Mouse (Mus musculus): ENCODE measurements at regions not wholly inside any gene's neighbourhood (a gene's known extent, or its start where the extent isn't known, plus 50 kb on each side); places are given as distances from the start of the nearest gene placed in this dataset.

- Histone ChIP-seq H3K4me3 (ENCODE audit: insufficient read depth in 1 of 2, low read depth in 2 of 2, low read length in 2 of 2) (no peak overlapping the region), H3K9ac (replicated peaks) (no peak overlapping the region), H3K36me3 (replicated peaks; ENCODE audit: control insufficient read depth, insufficient read depth, low read depth) (no peaks in the 10 kb centered on the region), H3K27ac (no peak overlapping the region), H3K9me3 (ENCODE audit: control insufficient read depth, low read length) (no peaks in the 10 kb centered on the region), H3K4me1 (replicated peaks; ENCODE audit: control insufficient read depth in 2 of 2, insufficient read depth in 2 of 2, low read length in 1 of 2) (no peaks in the 10 kb centered on the region; a peak in 1 of 4 replicates), H3K4me2 (ENCODE audit: low read depth) (no peak overlapping the region), H3K27me3 (ENCODE audit: control insufficient read depth, insufficient read depth, low read length) (no peaks in the 10 kb centered on the region)
- ATAC-seq (ENCODE audit: insufficient read depth) (no peak), DNase-seq (ENCODE audit: low read depth in 3 of 3, low spot score in 3 of 3) (no peak)
- TF ChIP-seq EP300 (IDR thresholded peaks at IDR 0.05; ENCODE audit: low read depth), result no peak
- TF ChIP-seq CTCF (IDR thresholded peaks at IDR 0.05; ENCODE audit: low read depth), result no peak
- 76% methylated on average over 2 of the region's 2 CpGs for WGBS (ENCODE audit: insufficient replicate concordance)
These were observed 114.3 kb upstream of the Spred1 start for GRCm38 (mm10) chr2:117006846-117007245.

- TF ChIP-seq EP300 (IDR thresholded peaks at IDR 0.05; ENCODE audit: low read depth), result no peak
- no peak for TF ChIP-seq CTCF (IDR thresholded peaks at IDR 0.05; ENCODE audit: low read depth)
- ATAC-seq (ENCODE audit: insufficient read depth), result no peak
- Histone ChIP-seq H3K27ac (no peak overlapping the region), H3K4me1 (replicated peaks; ENCODE audit: control insufficient read depth in 2 of 2, insufficient read depth in 2 of 2, low read length in 1 of 2) (no peaks in the 10 kb centered on the region; a peak in 1 of 4 replicates), H3K9me3 (ENCODE audit: control insufficient read depth, low read length) (no peaks in the 10 kb centered on the region), H3K4me2 (ENCODE audit: low read depth) (no peak overlapping the region), H3K27me3 (ENCODE audit: control insufficient read depth, insufficient read depth, low read length) (no peaks in the 10 kb centered on the region), H3K36me3 (replicated peaks; ENCODE audit: control insufficient read depth, insufficient read depth, low read depth) (no peaks in the 10 kb centered on the region), H3K4me3 (ENCODE audit: insufficient read depth in 1 of 2, low read depth in 2 of 2, low read length in 2 of 2) (no peak overlapping the region), H3K9ac (replicated peaks) (no peak overlapping the region)
- DNase-seq (ENCODE audit: low read depth in 3 of 3, low spot score in 3 of 3), result no peak
These were observed 112.3 kb upstream of the Spred1 start for GRCm38 (mm10) chr2:117008922-117009321.

- Histone ChIP-seq H3K9ac (replicated peaks) (no peak overlapping the region), H3K36me3 (replicated peaks; ENCODE audit: control insufficient read depth, insufficient read depth, low read depth) (no peaks in the 10 kb centered on the region), H3K4me1 (replicated peaks; ENCODE audit: control insufficient read depth in 2 of 2, insufficient read depth in 2 of 2, low read length in 1 of 2) (no peaks in the 10 kb centered on the region; a peak in 1 of 4 replicates), H3K9me3 (ENCODE audit: control insufficient read depth, low read length) (no peaks in the 10 kb centered on the region), H3K4me3 (ENCODE audit: insufficient read depth in 1 of 2, low read depth in 2 of 2, low read length in 2 of 2) (no peak overlapping the region), H3K27me3 (ENCODE audit: control insufficient read depth, insufficient read depth, low read length) (no peaks in the 10 kb centered on the region), H3K4me2 (ENCODE audit: low read depth) (no peak overlapping the region), H3K27ac (no peak overlapping the region)
- no peak for ATAC-seq (ENCODE audit: insufficient read depth)
- no peak for TF ChIP-seq CTCF (IDR thresholded peaks at IDR 0.05; ENCODE audit: low read depth)
- no peak for DNase-seq (ENCODE audit: low read depth in 3 of 3, low spot score in 3 of 3)
- 54% methylated on average over 6 of the region's 6 CpGs for WGBS (ENCODE audit: insufficient replicate concordance)
These were observed 111.2 kb upstream of the Spred1 start for GRCm38 (mm10) chr2:117010001-117010400.

GRCm38 (mm10) chr2:117010942-117011341, 110.2 kb upstream of the Spred1 start:
- H3K4me1 ChIP-seq (replicated peaks; ENCODE audit: control insufficient read depth in 2 of 2, insufficient read depth in 2 of 2, low read length in 1 of 2), result no peaks in the 10 kb centered on the region; a peak in 1 of 4 replicates
- DNase-seq (ENCODE audit: low read depth in 3 of 3, low spot score in 3 of 3), result no peak
- H3K27ac ChIP-seq, result no peak overlapping the region
- no peaks in the 10 kb centered on the region for H3K9me3 ChIP-seq (ENCODE audit: control insufficient read depth, low read length)
- no peak for ATAC-seq (ENCODE audit: insufficient read depth)
- TF ChIP-seq CTCF (IDR thresholded peaks at IDR 0.05; ENCODE audit: low read depth), result no peak
- no peak for TF ChIP-seq EP300 (IDR thresholded peaks at IDR 0.05; ENCODE audit: low read depth)
- H3K36me3 ChIP-seq (replicated peaks; ENCODE audit: control insufficient read depth, insufficient read depth, low read depth), result no peaks in the 10 kb centered on the region
- no peak overlapping the region for H3K9ac ChIP-seq (replicated peaks)
- no peaks in the 10 kb centered on the region for H3K27me3 ChIP-seq (ENCODE audit: control insufficient read depth, insufficient read depth, low read length)
- no peak overlapping the region for H3K4me2 ChIP-seq (ENCODE audit: low read depth)
- no peak overlapping the region for H3K4me3 ChIP-seq (ENCODE audit: insufficient read depth in 1 of 2, low read depth in 2 of 2, low read length in 2 of 2)

- Histone ChIP-seq H3K4me3 (ENCODE audit: insufficient read depth in 1 of 2, low read depth in 2 of 2, low read length in 2 of 2) (no peak overlapping the region), H3K36me3 (replicated peaks; ENCODE audit: control insufficient read depth, insufficient read depth, low read depth) (no peaks in the 10 kb centered on the region), H3K9ac (replicated peaks) (no peak overlapping the region), H3K27ac (no peak overlapping the region), H3K4me1 (replicated peaks; ENCODE audit: control insufficient read depth in 2 of 2, insufficient read depth in 2 of 2, low read length in 1 of 2) (peaks cover 0 to 2% of the 10 kb centered on the region in 2 experiments; a peak in 1 of 4 replicates), H3K27me3 (ENCODE audit: control insufficient read depth, insufficient read depth, low read length) (no peaks in the 10 kb centered on the region), H3K9me3 (ENCODE audit: control insufficient read depth, low read length) (no peaks in the 10 kb centered on the region), H3K4me2 (ENCODE audit: low read depth) (no peak overlapping the region)
- 43% methylated on average over 12 of the region's 12 CpGs for WGBS (ENCODE audit: insufficient replicate concordance)
- TF ChIP-seq EP300 (IDR thresholded peaks at IDR 0.05; ENCODE audit: low read depth), result no peak
- TF ChIP-seq CTCF (IDR thresholded peaks at IDR 0.05; ENCODE audit: low read depth), result no peak
- DNase-seq (ENCODE audit: low read depth in 3 of 3, low spot score in 3 of 3), result no peak
- ATAC-seq (ENCODE audit: insufficient read depth), result no peak
These were observed 103.1 kb upstream of the Spred1 start for GRCm38 (mm10) chr2:117017921-117018651.
